Mouse (Mus musculus) lung, adult 2 months (tissue): ENCODE data around the gene Rab22a.

Experiments
- CTCF ChIP-seq: fragments of 200-500 bp; IDR thresholded peaks from 2 replicates; pipeline ENCODE4 v1.5.1; 2011; ENCODE audit warnings: mild to moderate bottlenecking, low read length, control low read depth; ENCODE audit not compliant: insufficient read depth
- POLR2A ChIP-seq: fragments of 200-500 bp; IDR thresholded peaks from 2 replicates; pipeline ENCODE4 v1.6.1; 2011; ENCODE audit warnings: low read depth, mild to moderate bottlenecking, control low read depth, low read length, borderline replicate concordance; ENCODE audit errors: extremely low read depth

DNA sequence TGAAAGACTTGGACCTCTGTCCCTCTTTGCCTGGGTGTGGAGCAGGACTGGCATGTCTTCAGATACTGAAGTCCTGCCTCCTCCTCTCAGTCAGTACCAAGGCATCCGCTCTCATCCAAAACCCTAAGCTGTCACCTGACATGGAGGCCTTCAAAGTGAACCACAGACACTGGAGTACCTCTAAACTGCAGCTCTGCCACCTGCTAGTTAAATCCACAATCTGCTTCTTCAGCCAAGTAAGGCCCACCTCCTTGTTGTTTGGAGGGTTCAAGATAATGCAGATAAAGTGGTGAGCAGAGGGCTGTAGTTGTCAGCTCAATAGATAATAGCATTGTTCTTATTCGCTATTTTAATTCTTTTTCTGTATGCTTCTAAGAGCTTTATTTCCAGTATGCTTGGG lies 5.7 kb downstream of the Rab22a start:
- no peak for TF ChIP-seq CTCF
- no peak for TF ChIP-seq POLR2A
